Mouse (Mus musculus) embryo, embryonic 10 days (tissue): ENCODE measurements around the gene Pum1.

Experiments used
- DNase-seq: peaks from one replicate; pipeline ENCODE4 v3.0.0-alpha.2; 2015; ENCODE audit warnings: low spot score

Gene Pum1

GRCm38 (mm10) chr4:130791811-130792375 lies 128.8 kb downstream of the Pum1 start:
- peak; percentile 62 for DNase-seq

DNA sequence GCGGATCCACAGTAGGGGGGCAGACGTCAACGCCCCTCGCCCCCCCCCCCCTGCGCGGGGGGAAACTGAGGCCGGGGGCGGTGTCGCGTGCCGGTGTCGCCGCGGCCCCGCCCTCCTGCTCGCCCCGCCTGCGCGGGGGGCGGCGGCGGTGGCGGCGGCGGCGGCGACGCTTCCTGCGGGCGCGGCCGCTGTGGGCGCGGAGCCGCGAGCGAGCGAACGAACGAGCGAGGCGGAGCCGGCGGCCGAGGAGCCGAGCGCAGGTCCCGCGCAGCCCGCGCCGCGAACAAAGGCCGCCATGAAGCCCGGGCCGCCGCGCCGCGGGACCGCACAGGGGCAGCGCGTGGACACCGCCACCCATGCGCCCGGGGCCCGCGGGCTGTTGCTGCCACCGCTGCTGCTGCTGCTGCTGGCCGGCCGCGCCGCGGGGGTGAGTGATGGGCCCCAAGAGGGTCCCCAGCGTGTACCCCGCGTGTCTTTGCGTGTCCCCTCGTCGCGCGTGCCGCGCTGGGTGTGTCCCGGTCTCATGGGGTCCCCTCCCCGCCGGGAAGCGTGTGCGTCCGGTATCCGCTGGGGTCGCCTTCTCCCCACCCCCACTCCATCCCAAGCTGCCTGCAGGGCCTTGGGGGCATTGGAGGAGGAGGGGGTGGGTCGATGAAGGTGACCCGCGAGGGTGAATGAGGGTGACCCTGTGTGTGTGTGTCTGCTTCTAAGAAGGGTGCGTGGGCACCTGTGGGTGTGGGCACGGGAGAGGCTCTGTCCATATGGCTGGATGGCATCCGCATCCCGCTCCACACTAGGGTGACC lies 129.5 kb downstream of the Pum1 start, which contains the start of gene Sdc3:
Gene Sdc3 (plus strand): TSS at position 162 of the 804 bp plus-strand sequence.
- DNase-seq, result no peak

DNA sequence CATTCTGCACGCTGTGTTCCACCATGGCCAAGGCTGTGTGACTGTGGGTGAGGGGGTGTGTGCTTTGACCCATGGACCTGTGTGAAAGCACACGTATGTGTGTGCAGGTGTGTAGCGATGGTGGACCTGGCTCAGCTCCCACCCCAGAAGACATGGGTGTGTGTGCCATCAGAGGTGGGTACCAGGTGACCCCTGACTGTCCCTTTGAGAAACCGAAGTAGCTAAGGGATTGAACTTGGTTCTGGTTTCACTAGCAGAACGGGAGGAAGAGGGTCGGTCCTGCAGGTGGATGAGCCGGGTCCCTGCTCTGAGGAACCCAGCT lies 130.0 kb downstream of the Pum1 start:
- DNase-seq, result no peak

- no peak for DNase-seq
These were observed 131.7 kb downstream of the Pum1 start for GRCm38 (mm10) chr4:130794771-130795170.

GRCm38 (mm10) chr4:130795970-130796369 lies 132.8 kb downstream of the Pum1 start:
- no peak for DNase-seq

- peak; percentile 47 for DNase-seq
These were observed 134.3 kb downstream of the Pum1 start for GRCm38 (mm10) chr4:130797201-130798051.

- DNase-seq, result no peak
These were observed 135.3 kb downstream of the Pum1 start for GRCm38 (mm10) chr4:130798416-130798815.

DNA sequence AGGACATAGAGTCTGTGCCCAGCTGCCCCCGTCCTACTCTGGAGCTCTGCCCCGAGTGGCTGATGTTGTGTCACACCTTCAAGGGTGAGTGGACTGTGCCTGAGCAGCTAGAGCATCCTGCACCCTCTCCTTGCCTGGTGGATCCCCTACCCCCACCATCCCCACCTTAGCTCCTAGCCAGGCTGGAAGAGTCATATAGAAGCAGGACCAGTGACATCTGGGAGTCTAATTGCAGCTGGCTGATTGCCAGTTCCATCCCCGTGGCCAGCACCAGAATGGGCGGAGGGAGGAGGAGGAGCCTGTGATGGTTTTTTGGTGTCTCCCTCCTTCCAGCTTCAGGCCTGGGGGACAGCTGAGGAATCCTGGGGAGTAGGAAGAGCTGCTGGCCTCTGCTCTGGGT lies 136.0 kb downstream of the Pum1 start:
- no peak for DNase-seq

DNA sequence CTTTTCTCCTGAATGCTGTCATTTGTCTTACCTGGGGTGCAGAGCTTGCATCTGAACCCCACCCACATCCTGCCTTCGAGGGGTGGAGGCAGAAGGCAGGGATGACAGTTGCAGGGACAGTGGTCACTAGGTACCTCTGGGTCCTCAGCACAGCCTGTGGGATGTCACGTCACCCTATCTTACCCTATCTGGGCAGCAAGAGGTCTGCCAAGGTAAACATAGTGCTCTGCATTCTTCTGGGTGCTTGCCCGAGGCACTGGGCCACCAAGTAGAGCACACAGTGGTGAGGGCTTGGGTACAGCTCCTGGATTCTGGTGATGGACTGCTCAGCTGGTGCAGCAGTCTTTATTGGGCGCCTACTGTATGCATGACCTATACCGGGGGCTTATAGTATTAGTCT lies 136.5 kb downstream of the Pum1 start:
- DNase-seq, result no peak

DNA sequence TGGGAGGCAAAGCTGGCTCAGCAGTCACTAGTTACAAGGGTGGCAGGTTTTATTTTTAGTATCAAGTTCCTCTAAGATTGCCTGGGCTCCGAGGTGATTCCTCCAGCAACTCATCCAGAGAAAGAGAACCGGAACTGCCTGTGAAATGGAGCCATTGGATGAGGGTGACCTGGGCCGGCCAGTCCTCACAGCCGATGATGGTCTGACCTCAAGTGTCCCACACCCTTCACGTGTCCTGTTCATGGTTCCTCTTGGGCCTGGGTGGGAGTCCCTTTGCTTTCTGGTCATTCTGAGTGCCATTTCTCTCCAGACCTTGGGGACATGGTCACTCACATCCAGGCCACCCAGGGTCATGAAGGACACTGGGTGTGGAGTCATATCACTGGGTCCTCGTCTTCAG lies 137.0 kb downstream of the Pum1 start:
- no peak for DNase-seq

DNA sequence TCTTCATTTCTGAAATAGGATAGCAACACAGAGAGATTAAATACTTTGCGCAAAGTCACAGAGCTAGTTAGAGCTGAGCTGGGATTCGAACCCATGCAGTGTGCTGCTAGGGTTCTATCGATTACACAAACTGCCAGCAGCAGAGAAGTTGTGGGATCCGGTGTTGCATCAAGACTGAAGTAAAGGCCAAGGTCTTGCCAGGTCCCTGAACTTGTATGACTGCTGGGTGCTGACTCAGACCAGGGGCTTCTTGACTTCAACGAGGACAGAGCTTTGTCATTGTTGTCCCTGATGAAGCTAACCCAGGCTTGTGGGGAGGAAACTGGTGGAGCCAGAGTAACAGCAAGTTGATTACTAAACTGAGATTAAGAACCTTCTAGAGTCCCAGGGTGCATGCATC lies 138.1 kb downstream of the Pum1 start:
- no peak for DNase-seq

DNA sequence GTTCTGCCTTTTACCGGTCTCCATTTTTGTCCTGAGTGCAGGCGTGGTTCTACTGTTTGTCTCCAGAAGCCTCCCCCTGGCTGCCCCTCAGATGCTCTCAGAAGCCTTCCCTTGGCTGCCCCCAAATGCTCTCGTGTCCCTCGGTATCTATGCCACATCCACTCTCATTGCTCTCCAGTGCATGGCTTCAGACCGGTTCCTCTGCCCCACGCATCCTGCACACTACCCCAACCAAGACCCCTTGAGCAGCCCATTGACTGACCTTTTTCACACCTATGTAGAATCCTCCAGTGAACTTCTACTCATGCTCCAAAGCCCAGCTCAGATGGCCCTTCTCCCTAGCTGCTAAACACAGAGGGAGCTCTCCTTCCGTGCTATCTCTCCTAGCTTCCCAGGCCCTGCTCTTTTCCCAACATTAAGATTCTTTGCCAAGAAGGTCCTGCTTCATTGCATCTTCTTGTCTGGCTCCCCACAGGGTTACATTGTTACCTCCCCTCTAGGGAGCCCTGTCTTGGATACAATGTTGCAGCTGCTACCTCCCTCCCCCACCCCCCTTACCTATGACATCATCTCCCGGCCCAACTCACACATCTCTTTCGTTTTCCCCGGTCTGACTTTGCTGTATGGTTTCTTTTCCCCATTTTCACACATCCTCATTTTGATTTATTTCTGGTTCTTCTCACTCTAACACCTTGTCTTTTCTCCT lies 138.7 kb downstream of the Pum1 start:
- DNase-seq, result no peak

DNA sequence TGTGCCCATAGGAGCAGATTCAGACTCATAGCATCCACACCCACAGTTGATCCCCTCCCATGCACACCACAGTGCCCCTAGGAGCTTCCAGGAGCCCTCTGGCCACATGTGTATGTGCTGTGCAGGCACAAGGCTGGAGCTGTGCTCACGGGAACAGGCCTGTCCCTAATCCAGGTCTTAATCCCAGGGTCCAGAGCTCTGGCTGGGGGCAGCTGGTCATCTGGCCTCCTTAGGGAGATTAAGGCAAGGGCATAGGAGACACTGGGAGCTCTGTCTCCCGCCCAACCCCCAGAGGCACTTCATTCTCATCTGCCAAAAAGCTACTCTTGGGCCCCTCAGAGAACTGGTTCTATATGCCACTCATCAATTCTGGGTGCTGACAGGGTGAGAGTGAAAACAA lies 140.5 kb downstream of the Pum1 start:
- no peak for DNase-seq

DNA sequence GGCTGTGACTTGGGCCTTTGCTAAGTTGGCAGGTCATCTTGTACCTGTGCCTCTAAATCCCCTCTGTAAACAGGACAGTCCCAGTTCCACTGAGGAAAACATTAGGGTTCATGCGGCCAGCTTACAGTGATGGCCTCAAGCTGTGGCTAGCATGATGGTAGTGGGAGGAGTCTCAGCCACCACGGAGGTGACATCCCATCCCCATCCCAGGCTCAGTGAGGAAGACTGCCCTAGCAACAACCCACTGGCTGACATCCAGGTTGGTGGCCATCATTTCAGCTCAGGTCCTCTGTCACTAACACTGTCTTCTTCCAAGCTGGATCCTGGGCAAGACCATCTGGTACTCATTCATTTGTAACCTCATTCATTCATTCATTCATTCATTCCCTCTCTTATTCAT lies 141.2 kb downstream of the Pum1 start:
- no peak for DNase-seq

- no peak for DNase-seq
These were observed 141.7 kb downstream of the Pum1 start for GRCm38 (mm10) chr4:130804771-130805361.

GRCm38 (mm10) chr4:130805746-130806145 lies 142.6 kb downstream of the Pum1 start:
- no peak for DNase-seq

DNA sequence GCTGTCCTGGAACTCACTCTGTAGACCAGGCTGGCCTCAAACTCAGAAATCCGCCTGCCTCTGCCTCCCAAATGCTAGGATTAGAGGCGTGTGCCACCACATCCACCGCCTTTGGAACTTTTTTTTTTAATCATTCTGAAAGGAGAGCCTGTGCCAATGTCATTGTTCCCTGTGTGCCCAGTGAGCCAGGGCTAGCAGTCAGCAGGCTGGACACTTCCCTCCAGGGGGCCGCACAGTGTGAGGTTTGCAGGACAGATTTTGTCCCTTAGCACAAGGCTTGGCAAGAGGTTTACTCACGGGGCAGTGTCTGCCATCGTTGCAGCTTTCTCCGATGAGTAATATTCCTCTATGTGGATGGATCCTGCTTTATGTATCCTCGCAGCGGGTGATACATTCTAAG lies 143.6 kb downstream of the Pum1 start:
- no peak for DNase-seq

GRCm38 (mm10) chr4:130809784-130810183 lies 146.7 kb downstream of the Pum1 start:
- DNase-seq, result no peak

GRCm38 (mm10) chr4:130810845-130811244 lies 147.7 kb downstream of the Pum1 start:
- DNase-seq, result peak; percentile 41

DNA sequence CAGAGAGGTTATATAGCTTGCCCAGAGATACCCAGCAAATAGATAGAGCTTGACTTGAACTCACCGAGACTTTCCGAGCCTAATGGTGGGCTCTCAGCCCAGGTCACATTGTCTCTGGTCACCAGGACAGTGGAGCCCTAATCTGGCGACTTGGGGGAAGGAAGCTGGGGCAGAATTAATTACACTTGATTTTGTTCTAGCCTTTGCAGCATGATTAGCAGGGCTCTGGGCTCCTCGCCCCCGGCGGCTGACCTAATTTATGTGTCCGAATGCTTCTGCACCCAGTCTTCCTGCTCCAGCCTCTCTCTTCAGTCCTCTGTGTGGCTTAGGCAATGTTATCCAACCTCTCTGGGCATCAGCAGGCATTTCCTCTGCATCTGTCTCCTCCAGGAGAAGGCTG lies 148.3 kb downstream of the Pum1 start:
- no peak for DNase-seq

- DNase-seq, result no peak
These were observed 150.8 kb downstream of the Pum1 start for GRCm38 (mm10) chr4:130813958-130814357.

DNA sequence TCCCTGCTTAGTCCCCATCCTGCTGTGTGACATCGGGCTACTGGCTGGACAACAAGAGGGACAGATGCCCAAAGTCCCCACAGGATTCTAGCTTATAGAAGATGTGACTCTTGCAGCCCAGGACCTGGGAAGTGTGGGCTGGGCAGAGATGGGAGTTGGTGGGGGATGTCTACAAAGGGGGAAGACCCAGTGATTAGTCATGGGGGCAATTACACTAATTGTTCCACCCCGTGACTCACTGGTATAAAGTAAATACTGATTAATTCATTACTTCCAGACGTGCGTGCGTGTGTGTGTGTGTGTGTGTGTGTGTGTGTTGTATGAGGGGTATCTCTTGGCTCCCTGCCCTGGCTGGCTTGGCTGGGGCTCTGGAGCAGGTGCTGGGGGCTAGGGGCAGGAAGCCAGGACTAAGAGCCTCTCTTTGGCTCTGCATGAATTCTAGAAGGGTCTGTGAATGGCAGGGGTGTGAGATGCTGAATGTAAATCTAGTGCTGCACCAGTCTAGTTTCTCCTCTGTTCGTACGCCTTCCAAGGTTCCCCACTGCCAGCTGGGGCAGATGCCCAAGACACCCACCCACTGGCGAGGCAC lies 151.7 kb downstream of the Pum1 start:
- no peak for DNase-seq
